Mouse (Mus musculus) urinary bladder, adult 18-20 months (tissue): ENCODE results near the gene Stat4.

ENCODE experiments used
- DNase-seq, 2 experiments: peaks; one replicate each; pipeline ENCODE4 v3.0.0; 2022; ENCODE audit warnings: low spot score in 2 of 2, mixed read lengths in 2 of 2

Stat4 gene

GRCm38 (mm10) chr1:51986848-51987247, at the start of gene Stat4:
Gene Stat4 (plus strand): TSS chr1:51987148.
- DNase-seq = no peak

- DNase-seq = no peak
Measured at GRCm38 (mm10) chr1:51938357-51938756, 48.6 kb upstream of the Stat4 start.

GRCm38 (mm10) chr1:51944755-51945154, 42.2 kb upstream of the Stat4 start:
- DNase-seq = no peak

- no peak for DNase-seq
Measured at GRCm38 (mm10) chr1:51947116-51947515, 39.8 kb upstream of the Stat4 start.

GRCm38 (mm10) chr1:51964647-51965046, 22.3 kb upstream of the Stat4 start:
- no peak for DNase-seq

DNA sequence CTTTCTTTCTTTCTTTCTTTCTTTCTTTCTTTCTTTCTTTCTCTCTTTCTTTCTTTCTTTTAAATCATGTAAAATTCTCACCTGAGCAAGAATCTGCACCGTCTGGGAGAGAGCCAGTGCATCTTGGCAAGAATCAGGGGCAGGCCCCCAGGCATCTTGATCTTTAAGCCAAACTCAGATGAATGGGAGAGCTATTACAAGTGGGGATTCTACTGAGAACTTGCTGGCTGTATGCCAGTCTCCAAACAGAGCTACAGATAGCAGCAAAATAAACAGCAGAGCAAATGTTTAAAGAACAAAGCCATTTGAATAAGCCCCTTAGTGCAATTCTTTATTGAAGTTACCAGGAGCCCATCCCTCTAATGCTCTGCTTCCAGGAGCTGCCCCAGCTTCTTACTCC, 18.0 kb upstream of the Stat4 start:
- DNase-seq = no peak

GRCm38 (mm10) chr1:51970182-51970581, 16.8 kb upstream of the Stat4 start:
- no peak for DNase-seq

DNA sequence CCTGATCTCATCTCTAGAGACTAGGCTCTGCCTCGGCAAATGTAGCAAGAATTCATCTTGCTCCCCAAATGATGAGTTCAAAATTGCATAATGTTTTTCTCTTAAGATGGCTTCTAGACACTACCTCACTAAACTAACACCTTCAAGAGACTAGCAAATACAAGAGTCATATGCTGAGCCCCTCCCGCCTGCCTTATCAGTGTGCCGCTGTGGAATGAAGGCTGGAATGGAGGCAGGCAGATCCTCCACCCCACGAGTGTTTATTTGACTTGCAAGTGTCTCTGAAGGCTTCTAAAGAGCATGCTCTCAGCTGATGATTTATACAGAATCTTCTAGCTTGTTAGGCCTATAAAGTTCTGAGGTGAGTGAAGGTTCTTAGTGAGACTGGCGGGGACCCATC, 11.4 kb upstream of the Stat4 start:
- DNase-seq = no peak

DNA sequence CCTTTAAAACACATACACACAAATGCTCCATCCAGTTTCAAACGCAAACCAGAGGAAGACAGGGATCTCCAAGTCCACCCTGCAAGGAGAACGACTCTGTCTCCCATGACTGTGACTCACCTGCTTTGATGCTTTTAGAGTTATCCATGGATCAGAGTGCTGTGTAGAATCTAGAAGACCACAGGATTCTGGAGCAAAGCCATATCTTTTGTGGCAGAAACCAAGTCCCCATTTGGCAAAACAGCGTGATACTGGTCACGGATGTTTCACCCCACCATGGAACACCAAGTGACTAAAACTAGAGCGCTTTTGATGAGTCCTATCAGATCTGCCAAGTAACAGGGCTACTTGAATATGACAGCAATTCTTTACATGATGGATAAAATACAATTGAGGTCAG, 7.9 kb upstream of the Stat4 start:
- DNase-seq = no peak

GRCm38 (mm10) chr1:51991983-51992609, 5.1 kb downstream of the Stat4 start:
- no peak for DNase-seq

DNA sequence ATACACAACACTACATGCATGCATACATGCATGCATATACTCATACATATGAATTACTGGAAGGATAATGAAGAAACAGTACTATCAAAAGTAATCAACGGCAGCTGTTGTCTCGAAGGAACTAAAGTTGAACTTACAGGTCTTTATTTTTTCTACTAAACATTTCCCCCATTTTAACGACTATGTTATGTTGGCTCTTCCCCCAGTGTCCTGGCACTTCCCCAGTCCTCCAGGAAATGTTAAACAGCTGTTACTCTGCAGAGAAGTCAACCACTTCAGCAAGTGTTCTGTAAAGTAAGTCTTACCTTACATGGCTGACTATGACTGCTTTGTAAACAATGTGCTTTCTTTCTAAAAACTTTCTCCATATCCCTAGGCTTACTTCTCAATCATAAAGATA, 9.1 kb downstream of the Stat4 start:
- DNase-seq = no peak

- peak; percentile 9 to 16 for DNase-seq
Measured at GRCm38 (mm10) chr1:51996751-51997659, 10.1 kb downstream of the Stat4 start.

GRCm38 (mm10) chr1:51998542-51998941, 11.6 kb downstream of the Stat4 start:
- peak; percentile 18 to 24 for DNase-seq

DNA sequence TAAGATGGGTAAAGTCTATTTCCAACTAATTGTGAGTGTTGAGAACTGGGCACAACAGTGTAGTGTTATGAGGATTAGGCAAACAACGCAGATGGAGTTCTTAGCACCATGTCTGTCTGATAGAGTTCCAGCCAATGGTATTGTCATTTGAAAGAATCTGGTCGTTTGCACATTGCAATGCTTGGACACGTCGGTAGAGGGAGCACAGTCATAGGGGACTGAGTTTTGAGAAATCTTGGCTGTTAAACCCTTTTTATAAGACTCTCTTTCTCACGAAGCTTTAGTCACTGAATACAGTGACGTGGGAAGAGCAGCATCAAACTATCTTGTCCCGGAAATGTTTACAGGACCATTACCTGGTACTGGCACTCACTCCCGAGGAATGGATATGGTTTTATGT, 17.1 kb downstream of the Stat4 start:
- DNase-seq = peak; percentile 35 to 68

DNA sequence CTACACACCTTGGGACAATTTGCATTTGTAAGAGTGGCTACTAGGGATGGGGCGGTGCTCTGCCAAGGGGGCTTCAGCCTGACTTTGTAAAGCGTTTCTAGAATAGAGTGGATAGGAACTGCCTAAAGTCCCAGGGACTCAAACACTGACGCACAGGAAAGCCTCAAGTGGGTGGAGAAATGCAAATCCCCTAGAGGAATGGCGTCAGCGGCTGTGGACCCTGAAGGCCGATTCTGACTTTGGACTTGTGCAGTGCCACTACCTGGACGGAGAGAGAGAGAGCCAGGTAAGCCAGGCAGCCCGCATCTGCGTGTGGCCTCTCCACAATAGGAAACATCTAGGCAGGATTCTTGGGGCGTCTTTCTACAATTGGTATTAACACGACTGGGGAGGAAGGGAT, 21.5 kb downstream of the Stat4 start:
- no peak for DNase-seq

GRCm38 (mm10) chr1:52008947-52009346, 22.0 kb downstream of the Stat4 start:
- no peak for DNase-seq

DNA sequence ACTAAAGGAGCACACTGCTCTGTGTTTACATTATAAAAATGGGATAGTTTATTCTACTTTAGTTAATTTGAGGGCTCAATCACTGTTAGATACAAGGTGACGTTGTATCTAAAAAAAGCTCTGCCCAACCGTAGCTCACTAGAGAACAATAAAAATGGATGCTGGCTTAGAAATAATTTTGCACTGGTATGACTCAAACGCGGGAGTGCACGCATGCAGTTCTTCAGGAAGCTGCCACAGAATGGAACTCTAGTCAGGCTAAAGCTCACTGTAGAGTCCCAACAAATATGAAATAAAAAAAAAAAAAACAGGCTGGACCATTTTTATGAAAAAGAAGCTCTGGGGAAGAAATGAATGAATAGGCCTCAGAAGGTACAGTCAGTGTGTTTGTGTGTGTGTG, 23.8 kb downstream of the Stat4 start:
- no peak for DNase-seq

DNA sequence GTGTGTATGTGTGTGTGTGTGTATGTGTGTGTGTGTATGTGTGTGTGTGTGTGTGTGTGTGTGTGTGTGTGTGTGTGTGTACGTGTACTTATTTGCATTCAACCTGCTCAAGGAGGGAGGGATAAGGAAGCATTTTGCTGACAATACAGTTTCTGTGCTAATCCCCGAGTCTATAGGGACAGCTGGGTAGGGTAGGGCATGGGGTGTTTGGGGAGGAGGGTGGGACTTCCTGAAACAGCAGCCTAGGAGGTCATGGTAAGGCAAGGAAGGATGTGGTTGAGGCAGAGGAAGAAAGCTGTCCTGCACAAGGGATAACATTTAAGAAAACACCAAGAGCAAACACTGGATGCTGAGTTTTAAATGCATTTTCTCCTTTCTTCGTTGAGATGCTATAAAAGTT, 24.3 kb downstream of the Stat4 start:
- no peak for DNase-seq

DNA sequence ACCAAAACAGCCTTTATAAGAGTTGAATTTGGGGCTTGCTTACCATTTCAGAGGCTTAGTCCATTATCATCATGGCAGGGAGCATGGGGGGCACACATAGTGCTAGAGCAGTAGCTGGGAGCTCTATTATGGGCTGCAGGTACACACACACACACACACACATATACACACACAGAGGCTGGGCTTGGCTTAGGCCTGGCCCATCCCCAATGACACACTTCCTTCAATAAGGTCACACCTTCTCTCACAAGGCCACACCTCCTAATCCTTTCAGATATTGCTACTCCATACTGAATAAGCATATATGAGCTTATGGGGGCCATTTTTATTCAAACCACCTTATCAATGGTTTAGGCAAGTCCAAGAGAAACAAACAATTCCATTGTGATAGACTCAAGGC, 25.3 kb downstream of the Stat4 start:
- no peak for DNase-seq

DNA sequence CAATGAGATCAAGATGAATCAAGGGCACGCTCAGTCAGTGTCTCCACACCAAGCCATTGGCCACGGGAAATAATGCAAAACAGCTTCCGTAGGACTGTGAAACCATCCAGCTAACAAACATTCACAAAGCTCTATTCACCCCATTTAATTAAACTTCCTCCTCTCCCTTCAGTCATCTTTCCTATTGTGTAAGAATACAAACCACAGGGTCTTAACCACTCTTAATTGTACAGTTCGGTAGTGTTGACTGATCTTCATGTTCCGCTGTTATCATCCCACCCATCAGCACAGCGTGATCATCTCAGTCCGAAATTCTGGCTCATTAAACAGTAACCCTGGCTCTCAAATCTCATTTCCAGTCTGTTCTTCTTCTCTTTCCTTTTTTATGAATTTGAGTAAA, 25.8 kb downstream of the Stat4 start:
- no peak for DNase-seq

DNA sequence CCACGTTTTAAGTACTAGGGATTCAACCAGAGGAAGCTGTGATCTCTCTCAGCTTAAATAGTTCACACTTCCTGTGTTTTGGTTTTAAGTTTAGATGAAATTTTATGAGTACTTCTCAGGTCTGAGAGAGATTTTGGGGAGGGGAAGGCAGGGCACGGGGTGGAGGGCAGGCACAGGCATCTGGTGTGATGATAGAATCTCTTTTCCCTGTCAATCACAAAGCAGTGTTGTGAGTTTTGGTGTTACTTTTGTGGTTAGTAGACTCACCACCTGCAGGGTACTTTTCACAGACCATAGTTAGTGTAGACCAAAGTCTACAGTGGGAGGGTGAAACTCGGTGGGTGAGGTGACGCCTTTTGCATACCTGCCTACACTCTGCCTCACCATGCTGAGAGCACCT, 32.7 kb downstream of the Stat4 start:
- no peak for DNase-seq

GRCm38 (mm10) chr1:52021936-52022725, 35.2 kb downstream of the Stat4 start:
- DNase-seq = no peak
